In genomic region chr11:116294319-116294718, GRCm38 (mm10) we compare ENCODE assay signal across 8 mouse cellular contexts. TPM values are rescaled to one million over a fixed set of nuclear protein-coding genes. Genes with fewer than 3 reads are reported as not detected.
DNase-seq lines count a peak whose midpoint lies in the region; ATAC-seq and TF ChIP-seq lines count a peak whose summit lies in the region.

No protein-coding gene starts in this region.

- no peak overlapping the region for H3K27ac ChIP-seq in CH12.LX (ENCODE audit: insufficient read depth, low read depth)
- H3K27ac ChIP-seq in forebrain, embryonic 14.5 days (ENCODE audit: low read depth, low read length), result no peak overlapping the region

- peak; percentile 57 for ATAC-seq in forebrain, embryonic 14.5 days
- ATAC-seq in activated CD4-positive, CD25-positive, alpha-beta regulatory T cell, adult 4 months, result no peak

- H3K79me2 ChIP-seq in CH12.LX (replicated peaks; ENCODE audit: control insufficient read depth, extremely low read depth, insufficient read depth, poor library complexity, severe bottlenecking), result no peaks in the 10 kb centered on the region

- peak; percentile 91 for TF ChIP-seq RAD21 in CH12.LX (IDR thresholded peaks at IDR 0.05; ENCODE audit: low read depth, low read length)

- peak; percentile 66 for DNase-seq in kidney, adult 18-20 months
- DNase-seq in kidney, adult 11 months, result no peak
- peak; percentile 84 for DNase-seq in CH12.LX (ENCODE audit: extremely low read depth)
- peak; percentile 81 for DNase-seq in adipocyte (ENCODE audit: low spot score)
- peak; percentile 81 for DNase-seq in forebrain, embryonic 14.5 days (ENCODE audit: low spot score)
- peak; percentile 65 to 77 for DNase-seq in kidney, postnatal 25 days
- DNase-seq in mesoderm, embryonic 11.5 days (ENCODE audit: low read depth, low spot score), result peak; percentile 77

- H3K9ac ChIP-seq in CH12.LX (ENCODE audit: insufficient read depth, low read depth), result no peak overlapping the region
- H3K9ac ChIP-seq in forebrain, embryonic 14.5 days (ENCODE audit: low read length), result no peak overlapping the region

- peaks cover 71 to 95% of the 10 kb centered on the region in 2 experiments for H3K36me3 ChIP-seq in CH12.LX (replicated peaks in 1 of 2; ENCODE audit: control insufficient read depth in 1 of 2, insufficient read depth in 1 of 2, low read length in 1 of 2)
- peaks cover 83% of the 10 kb centered on the region for H3K36me3 ChIP-seq in forebrain, embryonic 14.5 days (ENCODE audit: control insufficient read depth, insufficient read depth, low read length)

- peaks cover 5 to 48% of the 10 kb centered on the region in 2 experiments; a peak in 3 of 4 replicates for H3K4me1 ChIP-seq in CH12.LX (ENCODE audit: control insufficient read depth in 1 of 2, insufficient read depth in 2 of 2)
- no peaks in the 10 kb centered on the region for H3K4me1 ChIP-seq in forebrain, embryonic 14.5 days (ENCODE audit: control insufficient read depth, insufficient read depth, low read length)

- in situ Hi-C loops in CH12.LX (cut with MboI; ENCODE audit: low pct_ligation_motif_present, low pct_unique_long_range_greater_than_20kb, low sequenced_read_pairs), result no loop called here

- TF ChIP-seq POLR2A in CH12.LX (IDR thresholded peaks at IDR 0.05; ENCODE audit: low read depth, low read length), result no peak

- TF ChIP-seq EP300 in CH12.LX (IDR thresholded peaks at IDR 0.05; ENCODE audit: low read length), result no peak

- H3K4me2 ChIP-seq in CH12.LX (ENCODE audit: insufficient read depth, low read depth, poor library complexity, severe bottlenecking), result no peak overlapping the region
- H3K4me2 ChIP-seq in forebrain, embryonic 14.5 days (ENCODE audit: low read length), result no peak overlapping the region

- no peaks in the 10 kb centered on the region for H3K9me3 ChIP-seq in CH12.LX (replicated peaks; ENCODE audit: low read length)
- H3K9me3 ChIP-seq in forebrain, embryonic 14.5 days (replicated peaks; ENCODE audit: control insufficient read depth, low read length), result no peaks in the 10 kb centered on the region

- dilution Hi-C loops in CH12.LX (cut with MboI; ENCODE audit: extremely low pct_ligation_motif_present, extremely low pct_unique_long_range_greater_than_20kb, low sequenced_read_pairs), result no loop called here

- TF ChIP-seq CTCF in CH12.LX (conservative IDR thresholded peaks at IDR 0.05 in 1 of 2, IDR thresholded peaks at IDR 0.05 in 1 of 2; ENCODE audit: low read depth in 2 of 2, low read length in 2 of 2), result peak; percentile 85 to 96

- 37% methylated on average over 5 of the region's 5 CpGs for WGBS in forebrain, embryonic 14.5 days

- H3K4me3 ChIP-seq in CH12.LX (replicated peaks in 1 of 3; ENCODE audit: low read depth in 2 of 3, low read length in 2 of 3, poor library complexity in 1 of 3), result no peak overlapping the region
- H3K4me3 ChIP-seq in forebrain, embryonic 14.5 days (ENCODE audit: low read depth, low read length), result no peak overlapping the region

- H3K27me3 ChIP-seq in CH12.LX (replicated peaks), result no peaks in the 10 kb centered on the region
- no peaks in the 10 kb centered on the region for H3K27me3 ChIP-seq in forebrain, embryonic 14.5 days (replicated peaks; ENCODE audit: control insufficient read depth, insufficient read depth, low read length)

TF ChIP-seq in CH12.LX, 34 proteins besides CTCF, POLR2A, EP300 and RAD21:
- no peak for TF ChIP-seq ZKSCAN1 (IDR thresholded peaks at IDR 0.05; ENCODE audit: borderline replicate concordance, low read depth, low read length)
- TF ChIP-seq MAX (IDR thresholded peaks at IDR 0.05; ENCODE audit: low read length), result no peak
- 0 out of 2 replicates have a peak, but pooled peaks have one; percentile 37 for TF ChIP-seq MYC (IDR thresholded peaks at IDR 0.05; ENCODE audit: low read depth, low read length)
- TF ChIP-seq IRF4 (IDR thresholded peaks at IDR 0.05; ENCODE audit: low read depth, low read length), result peak; percentile 47; the same call in 1 of the 2 replicates
- no peak for TF ChIP-seq JUN (IDR thresholded peaks at IDR 0.05; ENCODE audit: insufficient read depth, low read depth, low read length)
- TF ChIP-seq MAFK (IDR thresholded peaks at IDR 0.05; ENCODE audit: insufficient replicate concordance, low read length), result no peak; the same call in 1 of the 2 replicates
- TF ChIP-seq ZC3H11A (IDR thresholded peaks at IDR 0.05; ENCODE audit: low read depth, low read length), result peak; percentile 65
- TF ChIP-seq ELF1 (IDR thresholded peaks at IDR 0.05; ENCODE audit: low read depth, low read length), result 0 out of 2 replicates have a peak, but pooled peaks have one; percentile 51
- 0 out of 2 replicates have a peak, but pooled peaks have one; percentile 22 for TF ChIP-seq SIN3A (IDR thresholded peaks at IDR 0.05; ENCODE audit: low read length)
- peak; percentile 51; the same call in 1 of the 2 replicates for TF ChIP-seq NELFE (IDR thresholded peaks at IDR 0.05; ENCODE audit: low read depth, low read length)
- TF ChIP-seq USF2 (conservative IDR thresholded peaks at IDR 0.05; ENCODE audit: low read depth, low read length), result no peak
- 0 out of 2 replicates have a peak, but pooled peaks have one; percentile 10 for TF ChIP-seq JUND (conservative IDR thresholded peaks at IDR 0.05; ENCODE audit: low read depth, low read length)
- TF ChIP-seq SMC3 (IDR thresholded peaks at IDR 0.05; ENCODE audit: low read depth, low read length), result peak; percentile 92
- no peak for TF ChIP-seq TCF12 (IDR thresholded peaks at IDR 0.05; ENCODE audit: low read depth, low read length)
- no peak for TF ChIP-seq BHLHE40 (IDR thresholded peaks at IDR 0.05; ENCODE audit: low read depth, low read length)
- no peak for TF ChIP-seq MXI1 (IDR thresholded peaks at IDR 0.05; ENCODE audit: low read depth, low read length)
- no peak for TF ChIP-seq KAT2A (IDR thresholded peaks at IDR 0.05; ENCODE audit: insufficient replicate concordance, low read length)
- TF ChIP-seq MAZ (IDR thresholded peaks at IDR 0.05; ENCODE audit: low read depth, low read length), result no peak
- TF ChIP-seq ZNF384 (IDR thresholded peaks at IDR 0.05; ENCODE audit: low read depth, low read length), result no peak
- TF ChIP-seq MEF2A (IDR thresholded peaks at IDR 0.05; ENCODE audit: borderline replicate concordance, low read depth, low read length), result no peak

RNA-seq across cellular contexts. Expression of gene Exoc7, which starts 12.7 kb away (rescaled TPM):
- total RNA-seq in CH12.LX (2012; rRNA removed) (34.0 and 42.1 TPM in 2 replicates), CH12.LX (2014; rRNA removed) (32.2 and 38.8 TPM in 2 replicates)
- polyA plus RNA-seq in CH12.LX (2012; ENCODE audit: insufficient read length, low read depth), result 51.8 and 57.6 TPM in 2 replicates
- polyA plus RNA-seq in forebrain, embryonic 14.5 days (2014; fragmentation: Nextera tagmentation; extraction: Ambion mirVana), result 107 and 114 TPM in 2 replicates
- 10 to 100 TPM; 49.2 to 80.4 TPM for polyA plus RNA-seq in activated CD4-positive, CD25-positive, alpha-beta regulatory T cell, adult 4 months (2017; shearing (Covaris generic))

RNA-seq across cellular contexts. Expression of gene Galr2, which starts 13.6 kb away (rescaled TPM):
- total RNA-seq in CH12.LX (2012; rRNA removed), result 0.38 and 0.85 TPM in 2 replicates
- total RNA-seq in CH12.LX (2014; rRNA removed), result 0.21 TPM in 1 of 2 replicates, not detected in the other
- polyA plus RNA-seq in CH12.LX (2012; ENCODE audit: insufficient read length, low read depth), result 1.6 and 1.7 TPM in 2 replicates
- 0.09 and 0.11 TPM in 2 replicates for polyA plus RNA-seq in forebrain, embryonic 14.5 days (2014; fragmentation: Nextera tagmentation; extraction: Ambion mirVana)
- polyA plus RNA-seq in activated CD4-positive, CD25-positive, alpha-beta regulatory T cell, adult 4 months (2017; shearing (Covaris generic)), result not detected

RNA-seq across cellular contexts. Expression of gene Srp68, which starts 20.3 kb away (rescaled TPM):
- 74.7 and 78.1 TPM in 2 replicates for total RNA-seq in CH12.LX (2012; rRNA removed)
- 49.3 and 53.2 TPM in 2 replicates for total RNA-seq in CH12.LX (2014; rRNA removed)
- polyA plus RNA-seq in CH12.LX (2012; ENCODE audit: insufficient read length, low read depth), result 174 and 184 TPM in 2 replicates
- 53.2 and 60.4 TPM in 2 replicates for polyA plus RNA-seq in forebrain, embryonic 14.5 days (2014; fragmentation: Nextera tagmentation; extraction: Ambion mirVana)
- polyA plus RNA-seq in activated CD4-positive, CD25-positive, alpha-beta regulatory T cell, adult 4 months (2017; shearing (Covaris generic)), result 10 to 100 TPM; 33.1 to 42.4 TPM

RNA-seq across cellular contexts. Expression of gene Foxj1, which starts 40.9 kb away (rescaled TPM):
- total RNA-seq in CH12.LX (2012; rRNA removed) (0.67 and 2.6 TPM in 2 replicates), CH12.LX (2014; rRNA removed) (2.0 and 3.0 TPM in 2 replicates)
- 0.12 and 0.26 TPM in 2 replicates for polyA plus RNA-seq in CH12.LX (2012; ENCODE audit: insufficient read length, low read depth)
- polyA plus RNA-seq in forebrain, embryonic 14.5 days (2014; fragmentation: Nextera tagmentation; extraction: Ambion mirVana), result 7.3 and 8.7 TPM in 2 replicates
- polyA plus RNA-seq in activated CD4-positive, CD25-positive, alpha-beta regulatory T cell, adult 4 months (2017; shearing (Covaris generic)), result not detected

RNA-seq across cellular contexts. Expression of gene Evpl, which starts 56.4 kb away (rescaled TPM):
- total RNA-seq in CH12.LX (2012; rRNA removed), result 0.17 and 0.21 TPM in 2 replicates
- total RNA-seq in CH12.LX (2014; rRNA removed), result 0.09 TPM in 1 of 2 replicates, not detected in the other
- polyA plus RNA-seq in CH12.LX (2012; ENCODE audit: insufficient read length, low read depth), result 0.20 and 0.23 TPM in 2 replicates
- polyA plus RNA-seq in forebrain, embryonic 14.5 days (2014; fragmentation: Nextera tagmentation; extraction: Ambion mirVana), result 0.11 and 0.17 TPM in 2 replicates
- polyA plus RNA-seq in activated CD4-positive, CD25-positive, alpha-beta regulatory T cell, adult 4 months (2017; shearing (Covaris generic)), result not detected
